Mouse (Mus musculus) ZHBTc4 (cell line): ENCODE measurements at regions not wholly inside any gene's neighbourhood (a gene's known extent, or its start where the extent isn't known, plus 50 kb on each side); places are given as distances from the start of the nearest gene placed in this dataset.

Experiments
- DNase-seq: peaks from one replicate; pipeline ENCODE4 v3.0.0-alpha.2; 2011; ENCODE audit warnings: low read depth, low spot score

DNA sequence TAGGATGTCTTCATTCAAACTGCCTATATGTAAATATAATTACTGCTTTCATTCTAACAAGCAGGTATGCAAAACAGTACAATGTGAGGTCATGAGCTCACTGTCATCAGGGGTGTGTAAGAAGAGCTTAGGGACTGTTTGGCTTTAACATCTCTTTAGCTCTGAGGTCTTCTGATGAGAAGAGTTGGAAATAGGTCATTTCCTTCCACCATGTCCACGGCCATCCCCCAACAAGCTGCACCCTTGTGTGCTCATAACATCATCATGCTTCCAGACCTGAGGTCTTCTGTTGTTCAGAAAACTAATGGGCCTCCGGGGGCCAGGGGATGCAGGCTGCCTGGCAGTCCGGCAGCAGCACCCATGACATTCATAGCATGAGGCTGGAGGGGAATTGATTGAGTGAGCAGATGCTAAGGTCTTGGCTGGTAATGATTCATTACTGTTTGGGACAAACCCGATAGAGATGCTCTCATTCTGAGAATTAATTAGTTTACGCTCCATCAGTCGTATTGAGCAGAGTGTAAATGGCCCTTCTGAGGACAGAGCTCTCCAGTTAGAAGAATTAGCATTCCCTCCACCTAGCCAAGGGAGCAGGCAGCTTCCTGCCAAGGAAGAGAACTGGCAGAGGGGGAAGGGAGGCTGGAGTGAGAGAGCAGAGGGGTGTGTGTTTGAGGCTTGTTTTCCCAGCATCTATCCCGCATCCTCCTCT, 64.0 kb downstream of the Rps24 start:
- no peak for DNase-seq

DNA sequence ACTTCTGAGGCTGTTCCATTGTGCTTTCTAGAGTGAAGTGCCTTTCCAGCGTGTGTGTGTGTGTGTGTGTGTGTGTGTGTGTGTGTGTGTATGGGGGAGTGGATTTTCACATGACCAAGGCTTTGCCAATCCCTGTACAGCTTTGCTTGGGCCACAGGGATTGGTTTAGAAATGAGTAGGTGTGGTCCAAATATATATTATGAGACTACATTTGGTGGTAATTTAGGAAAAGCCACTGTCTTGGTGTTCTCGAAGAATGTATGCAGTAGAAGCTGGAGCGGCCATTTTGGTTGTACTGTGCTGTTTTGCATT, 64.5 kb downstream of the Rps24 start:
- DNase-seq, result no peak

DNA sequence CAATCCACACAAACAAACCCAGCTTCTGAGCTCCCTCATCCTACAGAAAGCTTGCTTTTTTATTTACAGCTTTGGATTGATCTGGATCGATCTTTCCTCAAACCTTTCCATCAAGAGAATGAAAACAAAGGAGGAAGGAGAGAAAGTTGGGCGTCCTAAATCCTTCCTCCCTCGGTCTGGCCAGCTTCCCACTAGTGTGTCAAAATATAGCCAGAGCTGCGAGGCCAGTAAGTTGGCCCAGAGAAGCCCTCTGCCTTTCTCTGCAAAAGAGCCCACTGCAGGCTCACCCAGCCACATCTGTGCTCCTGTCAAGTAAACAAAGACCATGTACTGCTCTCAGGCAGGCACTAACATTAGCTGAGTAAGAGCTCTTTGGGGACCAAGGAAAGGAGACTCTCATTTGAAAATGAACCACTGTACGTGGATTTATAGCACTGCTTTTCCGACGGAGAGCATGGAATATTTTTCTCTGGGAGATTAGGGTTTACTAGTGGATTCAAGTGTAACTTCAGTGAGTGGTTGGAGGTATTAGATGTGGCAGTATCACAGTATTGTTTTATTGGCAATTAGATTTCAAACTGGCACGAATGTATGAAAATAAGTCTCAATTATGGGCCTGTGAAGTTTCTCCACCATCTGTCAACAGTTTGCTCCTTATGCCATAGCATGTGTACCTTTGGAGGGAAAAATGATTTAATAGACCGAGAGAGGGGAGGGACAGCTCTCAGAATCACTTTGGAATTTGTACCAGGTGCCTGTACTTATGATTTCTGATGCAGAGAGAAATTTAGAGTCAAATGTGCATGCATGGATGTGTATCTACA, 78.1 kb downstream of the Rps24 start:
- no peak for DNase-seq

DNA sequence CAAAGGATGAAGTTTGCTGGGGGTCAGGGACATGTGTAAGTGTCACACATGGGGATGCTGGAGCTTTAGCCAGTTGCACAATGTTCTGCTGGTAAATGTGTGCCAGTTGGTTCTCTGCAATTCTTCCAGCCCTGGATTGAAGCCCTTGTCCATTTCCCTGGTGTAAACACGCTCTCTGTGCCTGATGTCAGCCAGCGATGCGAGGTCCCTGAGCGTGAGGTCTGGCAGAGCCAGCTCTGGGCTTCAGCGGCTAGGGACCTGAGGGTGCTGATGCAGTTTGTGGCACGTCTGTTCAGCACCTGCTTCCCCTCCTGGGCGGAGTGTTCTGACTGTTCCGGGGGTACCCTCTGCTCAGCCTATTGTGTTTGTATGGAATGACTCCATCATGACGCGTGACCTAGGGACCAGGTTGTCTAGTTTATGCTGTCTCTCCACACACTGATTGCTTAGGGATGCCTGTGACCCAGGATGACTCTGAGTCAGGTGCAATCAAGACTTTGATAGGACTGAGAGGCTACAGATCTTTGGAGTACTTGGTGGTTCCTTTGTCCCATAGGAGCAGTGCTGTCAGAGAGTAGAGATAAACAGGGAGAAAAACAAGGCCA, 78.9 kb downstream of the Rps24 start:
- DNase-seq, result no peak

DNA sequence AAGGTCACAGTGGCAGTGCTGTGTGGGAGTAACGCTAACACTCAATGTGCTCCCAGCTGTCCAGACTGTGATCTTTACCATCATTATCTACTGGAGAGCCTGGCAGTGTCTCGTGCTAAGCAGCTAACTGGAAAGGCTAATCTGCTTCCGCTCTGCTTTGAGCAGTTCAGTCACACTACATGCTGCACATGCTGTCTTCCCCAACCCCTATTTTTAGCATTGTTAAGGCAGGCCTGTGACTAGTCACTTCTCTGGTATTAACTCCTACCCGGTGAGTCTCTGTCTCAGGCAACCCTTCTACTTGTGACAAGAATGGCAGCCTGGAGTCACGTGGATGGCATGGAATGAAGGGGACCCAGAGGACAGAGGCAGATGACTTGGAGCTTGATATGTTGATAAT, 88.2 kb downstream of the Rps24 start:
- no peak for DNase-seq

DNA sequence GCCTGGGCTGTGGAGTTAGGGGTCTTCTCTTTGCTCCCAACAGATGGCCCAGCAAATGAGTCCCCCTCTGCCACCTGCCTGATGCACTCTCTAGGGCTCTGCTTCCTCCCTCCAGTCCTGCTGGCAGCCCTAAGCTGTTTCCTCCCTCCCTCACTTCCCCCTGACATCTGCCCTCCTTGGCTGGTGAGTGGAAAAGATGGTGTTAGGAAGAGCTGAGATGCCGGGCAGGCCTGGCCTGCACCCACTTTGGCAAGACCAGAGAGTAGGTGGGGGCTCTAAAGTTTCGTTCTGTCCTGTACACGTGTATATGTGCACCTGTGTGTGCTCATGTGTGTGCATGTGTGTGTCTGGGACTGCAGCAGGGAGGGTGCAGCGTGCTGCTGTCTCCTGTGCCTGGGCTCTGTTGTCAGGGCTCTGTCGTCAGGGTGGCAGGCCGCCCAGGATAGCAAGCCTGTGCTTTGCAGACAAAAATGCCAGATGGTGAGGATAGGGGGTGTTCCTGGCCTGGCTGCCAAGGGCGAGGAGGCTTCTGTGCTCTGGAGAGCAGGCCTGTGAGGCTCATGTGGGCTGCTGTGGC, 91.7 kb downstream of the Rps24 start:
- peak; percentile 7 for DNase-seq

DNA sequence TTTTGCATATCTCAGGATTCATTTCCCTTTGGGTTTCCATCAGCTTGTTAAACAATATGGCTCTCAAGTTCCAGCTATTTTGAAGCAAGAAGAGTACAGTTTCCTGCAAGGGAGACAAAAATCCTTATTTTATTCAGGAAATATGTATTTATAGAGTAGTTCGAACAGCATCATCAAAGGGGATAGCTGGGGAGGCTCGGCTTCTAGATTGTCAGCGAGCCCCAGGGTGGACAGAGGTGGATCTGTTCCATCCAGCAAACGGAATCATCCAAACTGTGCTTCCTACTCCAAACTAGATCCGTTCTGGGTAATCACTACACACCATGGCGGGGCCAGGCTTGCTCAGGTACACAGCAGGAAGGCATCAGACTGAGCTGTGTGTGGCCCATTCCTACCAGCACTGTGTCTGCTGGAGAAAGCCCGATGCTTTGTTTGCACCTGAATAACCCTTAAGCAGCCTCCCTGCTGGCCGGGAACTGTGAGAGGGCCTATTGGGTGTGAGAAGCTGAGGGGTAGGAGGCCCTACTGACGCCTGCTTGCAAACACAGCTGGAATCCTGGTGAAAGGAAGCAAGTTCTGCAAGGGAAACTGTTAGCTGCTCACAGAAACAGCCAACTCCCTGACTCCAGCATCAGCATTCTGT, 92.3 kb downstream of the Rps24 start:
- peak; percentile 94 for DNase-seq

DNA sequence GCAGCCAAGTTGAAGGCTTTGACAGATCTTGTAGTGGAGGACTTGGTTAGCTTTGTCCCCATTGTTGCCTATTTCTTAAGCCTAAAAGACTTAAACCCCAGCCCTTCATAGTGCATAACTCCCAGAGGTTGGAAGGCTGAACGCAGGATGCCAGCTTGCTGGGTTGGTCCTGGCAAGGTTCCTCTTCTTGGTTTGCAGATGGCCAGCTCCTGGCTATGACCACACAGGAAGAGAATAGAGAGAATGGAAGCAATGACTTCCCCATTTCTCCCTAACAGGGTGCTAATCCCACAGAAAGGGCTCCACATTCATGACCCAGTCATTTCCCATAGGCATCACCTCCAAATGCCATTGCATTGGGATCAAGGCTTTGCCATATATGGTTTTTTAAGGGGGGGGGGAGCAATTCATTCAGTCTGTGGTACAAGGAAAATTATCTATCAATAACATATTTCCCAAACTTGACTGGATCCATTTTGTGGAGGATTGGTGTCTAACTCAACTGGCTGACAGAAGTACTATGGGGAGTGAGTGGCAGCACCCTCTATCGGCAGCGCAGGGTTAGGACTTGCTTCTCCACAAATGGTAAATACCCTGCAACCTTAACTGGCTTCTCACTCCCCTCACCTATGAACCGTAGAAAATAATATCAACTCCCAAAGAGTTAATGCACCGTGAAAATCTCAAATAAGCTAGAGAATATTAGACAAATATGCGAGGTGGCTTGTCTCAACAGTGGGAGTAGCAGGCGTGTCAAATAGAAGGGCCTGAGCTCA, 99.4 kb downstream of the Rps24 start:
- DNase-seq, result peak; percentile 44

DNA sequence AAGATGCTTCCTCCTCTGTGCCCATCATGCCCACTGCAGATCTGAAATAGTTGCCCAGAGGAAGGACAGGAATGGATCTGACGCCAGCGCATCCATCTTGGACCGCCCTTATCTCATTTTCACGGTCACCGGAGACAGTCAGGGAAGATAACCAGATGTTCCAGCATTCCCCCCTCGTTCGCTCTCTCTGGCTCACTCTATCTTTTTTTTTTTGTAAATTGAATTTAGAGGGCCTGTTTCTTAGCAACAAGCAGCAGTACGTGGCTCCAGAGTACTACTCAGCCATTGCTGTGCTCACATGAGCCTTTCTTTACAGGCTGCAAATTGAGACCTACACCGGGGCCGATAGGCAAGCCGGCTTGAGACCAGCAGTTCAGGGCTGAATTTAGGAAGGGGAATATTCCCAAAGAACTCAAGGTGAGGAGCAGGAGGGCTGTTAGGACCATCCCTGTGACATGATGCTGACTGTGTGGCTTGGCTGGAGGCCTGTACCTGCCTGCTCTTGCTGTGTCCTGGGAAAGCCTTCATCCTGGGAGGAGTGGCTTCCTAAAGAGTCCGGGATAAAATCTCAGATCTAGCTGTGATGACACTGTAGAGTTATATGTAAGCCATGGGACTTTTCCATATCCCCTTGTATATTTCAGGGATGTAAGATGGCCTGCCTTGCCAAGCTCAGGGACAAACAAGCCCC, 100.2 kb downstream of the Rps24 start:
- no peak for DNase-seq

DNA sequence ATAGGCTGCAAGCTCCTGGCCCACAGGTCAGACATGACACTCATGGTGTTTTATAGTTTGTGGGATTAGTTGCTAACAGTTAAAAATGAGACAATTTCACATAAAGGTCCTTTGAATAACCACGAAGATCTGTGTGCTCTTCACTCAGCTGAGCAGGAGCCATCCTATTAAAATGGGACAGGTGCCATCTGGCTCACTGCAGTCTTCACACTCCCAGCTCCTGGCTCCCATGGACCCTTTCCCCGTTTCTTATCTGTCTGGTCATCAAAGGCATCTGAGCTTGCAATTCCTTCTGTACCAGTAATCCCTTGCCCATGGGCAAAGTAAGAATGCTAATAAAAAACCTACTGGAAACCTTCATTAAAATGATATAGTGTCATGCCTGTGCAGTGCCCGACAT, 101.1 kb downstream of the Rps24 start:
- no peak for DNase-seq

DNA sequence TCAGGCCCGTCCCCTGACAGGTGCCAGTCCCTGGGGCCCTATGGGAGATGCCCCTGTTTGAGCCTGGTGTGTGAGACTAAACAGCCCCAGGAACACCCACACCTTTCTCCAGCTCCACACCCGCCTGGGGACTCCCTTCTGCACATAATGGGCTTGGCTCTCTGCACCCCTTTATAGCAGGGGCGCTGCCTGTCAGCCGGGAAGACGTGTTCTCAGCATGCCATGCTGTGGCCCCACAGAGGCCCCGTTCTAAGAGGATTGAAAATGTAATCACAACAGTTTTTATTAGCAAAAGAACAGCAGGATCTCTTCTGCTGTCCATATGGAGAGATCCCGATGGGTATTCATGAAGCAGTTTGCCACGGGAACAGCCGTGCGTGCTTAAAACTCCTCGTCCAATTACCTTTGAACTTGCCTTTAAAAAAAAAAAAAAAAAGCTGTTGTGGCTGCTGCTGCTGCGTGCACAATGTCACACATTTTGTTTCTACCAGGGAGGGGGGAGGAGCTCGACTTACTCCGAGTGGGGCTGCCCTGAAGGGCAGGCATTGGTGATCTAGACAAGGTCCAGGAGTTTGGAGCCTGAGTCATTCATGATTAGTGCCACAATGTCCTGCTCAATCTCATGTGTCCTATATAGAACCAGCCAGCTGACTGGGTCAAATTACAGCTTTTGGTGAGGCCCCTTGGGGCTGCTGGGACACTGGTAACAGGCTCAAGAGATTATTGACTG, 119.7 kb downstream of the Rps24 start:
- DNase-seq, result no peak

DNA sequence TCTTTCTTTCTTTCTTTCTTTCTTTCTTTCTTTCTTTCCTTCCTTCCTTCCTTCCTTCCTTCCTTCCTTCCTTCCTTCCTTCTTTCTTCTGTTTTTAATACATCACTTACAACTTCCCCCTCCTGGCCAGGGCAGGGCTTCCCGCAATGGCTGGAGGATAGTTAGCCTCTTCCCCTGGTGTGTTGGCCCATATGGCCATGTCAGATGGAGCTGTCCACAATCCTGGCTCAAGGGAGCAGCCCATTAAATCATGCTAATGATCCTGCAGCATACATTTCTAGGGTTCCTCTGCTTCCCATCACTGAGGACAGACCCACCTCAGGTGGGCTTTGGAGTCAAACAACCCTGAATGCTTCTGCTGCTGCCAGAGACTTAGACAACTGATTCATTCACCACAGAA, 121.4 kb downstream of the Rps24 start:
- DNase-seq, result no peak

DNA sequence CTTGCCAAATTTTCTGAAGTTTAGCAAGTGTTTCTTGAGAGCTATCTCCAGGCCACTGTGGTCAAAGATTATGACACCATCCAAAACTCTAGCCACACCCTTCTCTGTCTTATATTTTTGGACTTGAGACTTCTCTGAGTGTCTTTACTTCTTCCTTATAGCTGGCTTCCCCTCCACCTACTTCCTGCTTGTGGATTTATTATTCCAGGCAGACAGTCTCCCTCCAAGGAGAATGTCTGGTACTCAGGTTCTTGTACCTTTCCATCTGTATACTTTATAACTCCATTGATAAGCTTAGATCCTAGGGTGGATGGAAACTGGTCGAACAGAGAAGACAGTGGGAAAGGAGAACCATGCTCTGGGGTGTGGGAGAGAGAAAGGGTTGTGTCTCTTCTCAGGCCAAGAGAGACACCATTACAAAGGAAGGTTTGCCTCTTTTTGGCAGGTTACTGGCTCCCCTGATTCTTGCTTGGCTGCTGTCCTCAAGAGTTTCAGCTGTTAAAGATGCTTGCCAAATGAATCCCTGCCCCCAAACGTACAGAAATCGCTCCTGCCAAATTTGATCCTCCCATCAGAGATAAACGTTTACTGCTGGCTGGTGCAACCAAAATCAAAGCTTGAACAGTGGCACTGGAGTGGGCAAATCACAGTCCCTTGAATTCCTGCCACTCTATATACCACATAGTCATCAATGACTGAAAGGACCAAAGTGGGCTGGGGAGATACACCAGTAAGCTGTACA, 125.5 kb downstream of the Rps24 start:
- DNase-seq, result no peak

DNA sequence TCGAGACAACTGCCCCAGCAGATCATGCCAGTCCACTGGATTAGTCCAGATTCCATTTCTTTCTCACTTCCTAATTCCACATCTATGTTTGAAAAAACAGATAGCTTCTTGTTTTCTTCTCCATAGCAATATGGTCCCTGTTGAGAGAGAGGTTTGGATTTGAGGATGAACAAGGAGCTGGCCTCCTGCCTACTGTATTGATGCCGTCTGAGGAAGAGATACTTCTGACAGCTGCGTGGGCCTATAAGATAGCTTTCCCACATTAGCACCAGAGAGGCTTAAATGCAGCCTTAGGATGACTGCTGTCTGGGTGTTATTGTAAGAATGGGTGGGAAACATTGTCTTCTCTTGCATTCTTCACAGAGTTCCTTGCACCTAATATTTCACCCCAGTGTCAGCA, 128.9 kb downstream of the Rps24 start:
- no peak for DNase-seq

DNA sequence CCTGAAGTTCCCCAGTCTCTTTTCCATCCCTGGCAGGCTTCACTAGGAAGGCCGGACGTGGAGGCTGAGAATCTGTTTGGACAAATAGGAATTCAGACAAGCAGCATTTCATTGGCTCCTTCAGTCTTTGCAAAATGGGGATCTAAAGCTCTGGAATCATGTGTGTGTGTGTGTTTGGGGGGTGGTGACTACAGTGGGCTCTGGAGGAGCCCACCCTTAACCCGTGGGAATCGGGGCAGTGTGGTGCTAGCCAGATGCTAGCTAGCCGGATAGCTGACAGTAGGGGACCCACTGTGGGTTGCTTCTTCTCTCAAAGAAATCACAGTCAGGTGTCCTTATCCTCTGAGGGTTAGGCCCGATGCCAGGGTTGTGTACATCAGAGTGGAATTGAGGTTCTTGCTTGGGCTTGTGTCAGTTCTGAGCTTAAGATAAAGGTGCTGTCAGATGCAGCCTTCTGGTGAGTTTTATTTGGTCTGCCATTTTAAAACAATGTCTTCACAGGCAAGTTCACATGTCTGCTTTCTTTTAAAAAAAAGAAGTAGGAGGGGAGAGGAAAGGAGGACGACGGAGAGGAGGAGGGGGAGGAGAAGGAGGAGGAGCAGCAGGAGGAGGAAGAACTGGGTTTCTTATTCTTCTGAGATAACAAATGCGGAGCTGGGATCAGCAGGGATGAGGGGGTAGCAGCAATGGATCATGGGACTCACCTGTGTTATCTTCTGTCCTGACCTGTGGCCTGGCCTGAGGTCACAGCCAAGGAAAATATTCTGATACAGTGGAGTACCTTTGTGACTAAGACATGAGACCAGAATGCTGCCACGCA, 129.6 kb downstream of the Rps24 start:
- no peak for DNase-seq

DNA sequence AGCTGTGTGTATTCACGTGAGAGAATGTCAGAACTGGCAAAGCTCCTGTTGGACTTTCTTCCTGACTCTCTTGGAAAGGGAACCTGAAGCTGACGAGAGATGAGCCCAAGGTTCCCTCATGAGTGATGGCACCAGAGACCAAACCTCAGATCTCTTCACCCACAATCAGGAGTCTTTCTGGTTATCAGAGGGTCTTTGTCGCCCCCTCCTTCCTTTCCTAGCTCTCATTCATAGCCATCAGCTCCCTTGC, 130.1 kb downstream of the Rps24 start:
- DNase-seq, result no peak

DNA sequence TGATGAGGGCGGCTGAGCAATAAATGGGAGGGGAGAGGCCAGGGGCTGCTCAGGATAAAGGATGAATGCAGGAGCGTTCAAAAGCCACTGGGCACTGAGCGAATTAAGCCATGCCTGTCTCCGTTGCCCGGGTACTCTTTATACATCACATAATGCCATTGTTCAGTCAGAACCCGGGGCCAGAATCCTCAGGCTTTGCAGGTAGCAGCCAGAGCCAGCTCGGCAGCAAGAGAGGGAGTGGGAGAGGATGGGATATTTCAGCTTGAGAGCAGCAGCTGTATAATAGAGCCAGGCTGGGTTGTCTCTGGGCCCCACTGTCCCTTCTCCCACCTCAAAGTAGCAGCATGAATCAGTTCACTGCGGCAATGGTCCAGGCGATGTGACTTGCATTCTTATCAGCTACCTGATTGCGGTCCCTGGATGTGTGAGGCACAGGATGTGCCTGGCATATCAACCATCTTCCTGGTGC, 130.5 kb downstream of the Rps24 start:
- no peak for DNase-seq

DNA sequence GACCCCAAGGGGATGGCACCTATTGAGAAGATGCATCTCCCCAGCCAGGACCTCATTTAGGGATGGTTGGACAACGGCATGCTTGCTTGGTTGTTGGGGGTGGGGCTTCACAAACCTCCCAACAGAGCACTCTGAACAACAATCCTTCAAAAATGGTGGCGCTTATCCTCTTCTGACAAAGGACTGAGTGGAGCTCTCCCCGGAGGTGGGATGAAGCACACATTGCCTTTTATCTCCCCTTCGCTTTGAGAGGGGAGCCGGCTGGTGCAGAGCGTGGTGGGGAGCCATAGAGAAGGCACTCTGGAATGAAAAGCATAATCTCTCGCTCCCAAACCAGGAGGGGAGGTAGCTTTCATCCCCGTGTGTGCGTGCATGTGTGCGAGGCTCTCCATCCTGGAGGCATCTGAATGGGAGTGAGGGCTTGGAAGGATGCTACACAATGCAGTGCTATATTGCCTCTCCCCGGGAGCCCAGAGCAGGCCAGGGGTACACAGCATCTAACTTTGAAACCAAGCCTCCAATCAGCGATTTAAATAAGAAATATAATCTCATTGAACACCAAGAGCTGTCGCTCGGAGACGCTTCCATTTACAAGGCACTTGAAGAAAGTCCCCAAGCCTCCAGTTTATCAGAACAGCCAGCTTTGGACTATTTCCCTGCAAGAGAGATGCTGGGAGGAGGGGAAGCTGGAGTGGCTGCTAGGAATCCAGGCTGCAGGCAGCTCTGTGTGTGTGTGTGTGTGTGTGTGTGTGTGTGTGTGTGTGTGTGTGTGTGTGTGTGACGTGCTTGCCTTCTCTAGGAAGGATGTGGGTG, 131.5 kb downstream of the Rps24 start:
- no peak for DNase-seq
